Mouse (Mus musculus): ENCODE measurements around the gene Dnali1.

- TF ChIP-seq EP300 (optimal IDR thresholded peaks at IDR 0.05) (no peak), CTCF (IDR thresholded peaks at IDR 0.05; ENCODE audit: low read depth) (no peak)
Measured at GRCm38 (mm10) chr4:125015806-125016635, 49.5 kb downstream of the Dnali1 start, which contains the start of gene Gnl2.
